Mouse (Mus musculus) embryo, embryonic 9.5 days (tissue): ENCODE measurements around the gene Trim25.
A peak's percentile ranks its signal among the peaks of the same experiment; 100 is the strongest.

Experiments
- DNase-seq: peaks from one replicate; pipeline ENCODE4 v3.0.0-alpha.2; 2017; ENCODE audit errors: extremely low spot score

The Trim25 gene

DNA sequence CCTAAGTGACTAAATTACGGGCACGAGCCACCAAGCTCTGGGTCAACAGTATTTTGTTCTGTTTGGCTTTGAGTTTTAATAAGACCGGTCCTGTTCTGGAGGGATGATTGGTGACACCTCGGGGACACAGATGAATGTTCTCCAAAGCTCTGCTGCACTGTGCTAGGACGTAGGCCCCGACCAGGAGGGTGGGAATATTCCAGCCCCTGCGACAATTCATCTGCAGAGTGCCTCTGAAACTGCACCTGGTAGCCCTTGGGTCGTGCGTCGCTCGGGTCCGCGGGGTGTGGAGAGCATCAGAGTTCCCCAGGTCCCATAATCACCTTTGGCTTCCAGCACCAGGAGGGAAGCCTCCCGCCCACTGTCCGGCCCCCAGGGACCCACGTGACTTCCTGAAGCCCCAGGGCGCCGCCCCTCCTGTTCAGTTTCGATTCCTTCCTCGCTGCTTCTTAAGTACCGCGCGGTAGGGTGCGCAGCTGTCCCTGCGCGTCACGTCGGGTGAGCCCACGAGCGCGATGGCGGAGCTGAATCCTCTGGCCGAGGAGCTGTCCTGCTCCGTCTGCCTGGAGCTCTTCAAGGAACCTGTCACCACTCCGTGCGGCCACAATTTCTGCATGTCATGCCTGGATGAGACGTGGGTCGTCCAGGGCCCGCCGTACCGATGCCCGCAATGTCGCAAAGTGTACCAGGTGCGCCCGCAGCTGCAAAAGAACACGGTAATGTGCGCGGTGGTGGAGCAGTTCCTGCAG, at the start of gene Trim25:
TSS of gene Trim25 (plus strand) at position 403 of the 749 bp plus-strand sequence.
- DNase-seq: peak; percentile 68

DNA sequence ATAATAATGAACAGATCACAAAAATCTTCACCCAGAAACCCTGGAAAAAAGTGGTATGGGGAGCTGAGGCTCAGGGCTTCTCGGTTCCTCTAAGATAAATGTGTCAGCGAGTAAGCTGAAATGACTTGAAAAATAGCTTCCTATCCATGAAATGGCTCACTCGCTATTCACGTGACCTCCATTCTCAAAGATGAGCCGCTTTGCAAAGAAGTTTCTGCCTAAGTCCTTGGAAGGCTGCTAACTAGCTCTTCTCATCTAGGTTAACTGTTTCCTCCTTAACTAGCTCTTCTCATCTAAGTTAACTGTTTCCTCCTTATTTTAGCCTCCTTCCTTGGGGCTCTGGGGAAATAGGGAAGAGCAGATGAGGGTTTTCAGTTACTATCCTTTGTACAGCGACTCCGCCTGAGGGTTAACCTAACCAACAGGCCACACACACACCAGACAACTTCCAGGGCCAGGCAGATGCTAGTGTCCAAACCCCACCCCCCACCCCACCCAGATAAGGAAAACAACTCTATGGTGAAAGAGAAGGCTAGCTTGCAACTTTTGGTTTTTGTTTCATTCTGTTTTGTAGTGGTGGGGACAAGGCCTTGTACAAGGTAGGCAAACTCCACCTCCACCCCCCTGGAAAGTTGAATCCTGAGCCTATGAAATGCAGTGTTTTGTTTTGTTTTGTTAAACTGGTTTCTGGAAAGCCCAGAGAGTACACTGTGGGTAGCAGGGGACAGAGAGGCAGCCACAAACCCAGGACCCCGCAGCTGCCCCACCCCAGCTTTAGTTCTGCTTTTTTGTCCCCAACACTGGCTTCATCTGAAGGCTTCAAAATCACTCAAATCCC, 49.2 kb upstream of the Trim25 start:
- no peak for DNase-seq

DNA sequence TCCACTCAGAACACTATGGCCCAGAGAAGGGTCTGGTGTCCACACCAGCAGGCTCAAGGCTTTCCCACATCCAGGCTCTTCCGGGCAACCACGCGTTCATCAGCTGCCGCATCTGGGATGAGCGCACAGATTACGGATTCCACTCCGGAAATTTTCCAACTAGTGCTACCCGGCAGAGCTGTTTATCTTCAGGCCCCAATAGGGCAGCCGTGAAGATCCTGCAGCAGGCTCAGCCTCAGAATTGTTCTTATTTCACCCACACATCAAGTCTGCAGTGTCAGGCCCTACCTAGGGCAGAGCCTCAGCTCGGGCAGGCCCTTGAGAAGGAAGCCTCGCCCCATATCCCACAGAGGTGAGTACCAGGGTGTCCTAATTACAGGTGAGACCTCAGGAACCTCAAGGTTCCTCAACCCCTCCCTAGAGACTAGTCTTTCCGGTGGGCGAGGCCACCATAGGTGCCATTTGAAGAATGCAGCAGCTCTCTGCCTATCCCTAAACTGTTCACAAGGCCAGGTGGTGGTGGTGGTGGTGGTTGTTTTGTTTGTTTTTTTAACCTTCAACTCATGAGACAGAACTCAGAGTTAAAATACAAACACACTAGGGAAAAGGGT, 48.4 kb upstream of the Trim25 start:
- no peak for DNase-seq

DNA sequence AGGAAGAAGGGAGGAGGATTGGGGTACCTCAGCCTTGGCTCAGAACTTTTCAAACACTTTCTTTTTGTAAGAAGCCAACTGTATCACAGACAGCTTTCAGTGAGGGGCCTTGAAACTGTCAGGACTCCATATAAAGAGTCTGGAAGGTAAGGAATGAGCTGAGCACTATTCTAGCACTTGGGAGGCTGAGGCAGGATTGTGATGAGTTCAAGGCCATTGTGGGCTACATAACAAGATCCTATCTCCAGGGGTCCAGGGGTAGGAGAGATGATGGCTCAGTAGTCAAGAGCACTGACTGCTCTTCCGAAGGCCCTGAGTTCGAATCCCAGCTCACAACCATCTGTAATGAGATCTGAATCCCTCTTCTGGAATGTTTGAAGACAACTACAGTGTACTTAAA, 47.6 kb upstream of the Trim25 start:
- no peak for DNase-seq

DNA sequence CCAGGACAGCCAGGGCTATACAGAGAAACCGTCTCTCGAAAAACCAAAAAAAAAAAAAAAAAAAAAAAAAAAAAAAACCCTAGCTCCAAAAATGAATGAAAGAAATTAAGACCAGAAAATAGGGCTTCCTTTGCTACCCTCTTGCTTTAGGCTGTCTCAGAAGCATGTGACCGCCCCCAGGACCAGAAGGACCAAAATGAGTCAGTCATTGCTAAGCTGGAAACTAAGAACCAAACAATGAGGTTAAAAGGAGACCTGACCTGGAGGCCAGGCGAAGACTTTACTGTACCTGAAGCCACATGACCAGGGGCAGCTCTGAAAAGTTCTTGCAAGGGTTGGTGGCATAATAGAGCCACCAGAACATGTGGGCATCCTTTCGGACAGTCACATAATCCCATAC, 47.1 kb upstream of the Trim25 start:
- DNase-seq: no peak

DNA sequence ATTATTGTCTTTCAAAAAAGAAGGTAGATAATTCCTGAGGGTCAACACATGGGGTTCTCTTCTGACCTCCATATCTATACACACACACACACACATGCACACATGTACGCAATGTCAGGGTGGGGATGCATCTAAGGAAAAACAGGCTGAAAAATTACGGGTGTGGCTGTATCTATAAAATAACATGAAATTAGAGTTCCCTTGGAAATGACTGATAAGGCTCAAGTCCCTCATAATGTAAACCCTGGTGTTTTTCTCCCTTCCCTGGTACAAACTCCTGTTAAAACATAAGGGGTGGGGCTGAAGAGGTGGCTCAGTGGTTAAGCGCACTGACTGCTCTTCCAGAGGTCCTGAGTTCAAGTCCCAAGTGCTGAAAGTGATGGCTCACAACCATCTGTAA, 45.6 kb upstream of the Trim25 start:
- no peak for DNase-seq

DNA sequence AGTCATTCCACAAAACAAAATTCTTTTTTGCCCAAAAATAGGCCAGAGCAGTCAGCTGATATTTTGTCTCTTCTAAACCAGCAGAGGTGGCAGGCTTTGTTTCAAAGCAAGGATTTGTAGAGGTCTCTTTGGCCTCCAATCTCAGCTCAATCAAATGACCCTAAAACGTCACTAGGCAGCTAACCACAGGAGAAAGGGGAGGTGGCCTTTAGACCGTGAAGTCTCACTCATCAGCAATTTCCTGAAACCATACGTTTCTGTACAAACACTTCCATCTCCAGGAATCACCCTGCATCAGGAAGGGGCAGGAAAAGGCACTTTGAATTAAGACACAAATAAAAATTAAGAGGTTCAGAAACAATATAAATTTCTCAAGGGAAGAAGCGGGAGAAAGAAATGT, 44.4 kb upstream of the Trim25 start:
- peak; percentile 57 for DNase-seq

DNA sequence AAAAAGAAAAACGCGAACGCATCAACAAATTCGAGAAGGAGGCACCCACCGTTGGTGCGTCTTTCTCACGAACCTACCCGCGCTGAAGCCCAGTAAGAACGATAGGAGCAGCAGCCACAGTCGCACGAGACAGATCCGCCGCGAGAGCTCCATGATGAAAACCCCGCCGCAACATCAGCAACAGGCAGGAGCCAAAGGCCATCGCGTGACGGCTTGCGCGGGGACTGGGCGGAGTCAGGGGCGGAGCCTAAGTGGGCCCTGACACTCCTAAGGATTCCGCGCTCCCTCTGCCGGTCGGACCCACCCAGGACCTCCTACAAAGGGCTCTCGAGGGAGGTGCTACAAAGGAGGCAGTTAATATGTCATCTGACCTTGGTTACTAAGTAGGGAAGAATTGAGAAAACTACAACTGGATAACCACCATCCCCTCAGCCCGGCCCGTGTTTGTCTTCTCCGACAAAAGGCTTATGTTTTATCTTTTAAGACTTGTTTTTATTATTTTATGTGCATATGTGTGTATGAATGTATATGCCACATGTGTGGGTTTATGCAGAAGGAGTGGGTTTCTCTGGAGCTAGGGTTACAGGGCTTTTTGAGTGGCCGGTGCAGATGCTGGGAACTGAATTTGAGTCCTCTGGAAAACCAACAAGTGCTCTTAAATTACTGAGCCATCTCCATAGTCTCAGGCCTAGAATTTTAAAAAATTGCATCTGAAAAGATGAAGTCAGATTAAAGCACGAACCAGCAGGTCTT, 43.8 kb upstream of the Trim25 start, which contains the start of gene Scpep1:
TSS of gene Scpep1 (minus strand) at position 249 of the 753 bp plus-strand sequence.
- peak; percentile 95 for DNase-seq

DNA sequence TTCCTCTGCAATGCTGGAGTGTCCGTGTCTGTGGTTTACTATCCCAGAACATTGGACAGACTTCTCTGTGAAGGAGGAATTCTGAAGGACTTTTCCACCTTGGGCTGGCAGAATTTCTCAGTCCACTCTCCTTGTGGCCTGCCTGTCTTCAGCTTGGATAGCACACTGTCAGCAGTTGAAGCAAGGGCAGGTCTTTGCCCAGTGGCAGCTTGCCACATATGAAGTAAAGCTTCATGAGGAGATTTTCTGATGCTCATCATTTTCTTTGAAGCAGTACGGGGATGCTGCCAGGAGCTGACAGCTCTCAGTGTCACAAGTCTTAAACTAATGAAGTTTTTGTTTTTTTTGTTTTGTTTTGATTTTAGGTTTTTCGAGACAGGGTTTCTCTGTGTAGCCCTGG, 40.3 kb upstream of the Trim25 start:
- DNase-seq: no peak

DNA sequence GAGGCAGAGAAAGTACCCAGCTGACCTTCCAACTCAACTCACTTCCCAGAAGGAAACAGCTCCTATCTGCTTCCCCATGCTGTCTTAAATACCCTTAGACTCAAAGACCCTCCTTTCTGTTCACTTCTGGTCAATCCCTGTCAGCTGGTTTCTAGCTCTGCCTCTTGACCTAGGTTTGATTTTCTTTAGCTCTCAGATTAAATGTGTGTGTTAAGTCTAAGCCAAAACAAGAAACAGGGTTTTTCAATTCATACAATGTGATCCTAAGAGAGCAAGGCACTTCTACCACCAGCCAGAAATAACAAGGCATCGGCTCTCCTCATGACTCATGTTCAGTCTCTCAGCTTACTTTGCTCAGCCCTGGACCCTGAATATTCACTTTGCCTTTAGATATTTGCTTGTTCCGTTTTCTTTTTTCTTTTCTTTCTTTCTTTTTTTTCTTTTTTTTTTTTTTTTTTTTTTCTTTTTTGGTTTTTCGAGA, 32.3 kb upstream of the Trim25 start, which contains the start of gene Elobl:
TSS of gene Elobl (minus strand) at position 51 of the 481 bp plus-strand sequence.
- no peak for DNase-seq

DNA sequence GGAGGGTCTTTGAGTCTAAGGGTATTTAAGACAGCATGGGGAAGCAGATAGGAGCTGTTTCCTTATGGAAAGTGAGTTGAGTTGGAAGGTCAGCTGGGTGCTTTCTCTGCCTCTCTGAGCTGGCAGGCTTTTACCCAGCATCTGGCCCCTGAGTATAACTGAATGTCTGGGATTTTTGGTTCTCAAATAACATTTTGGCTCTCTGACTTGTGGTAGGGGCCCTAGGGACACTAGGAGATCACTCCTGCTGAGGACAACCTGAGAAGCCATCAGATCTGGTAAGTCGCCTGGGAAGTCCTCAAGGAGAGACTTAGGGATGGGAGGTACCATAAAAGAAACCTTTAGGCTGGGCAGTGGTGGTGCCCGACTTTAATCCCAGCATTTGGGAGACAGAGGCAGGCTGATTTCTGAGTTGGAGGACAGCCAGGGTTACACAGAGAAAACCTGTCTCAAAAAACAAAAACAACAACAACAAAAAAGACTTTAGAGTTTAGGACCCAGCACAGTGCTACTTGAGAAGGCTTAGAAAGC, 28.9 kb upstream of the Trim25 start, which contains the start of gene Coil:
TSS of gene Coil (plus strand) at position 51 of the 531 bp plus-strand sequence.
- peak; percentile 26 for DNase-seq

DNA sequence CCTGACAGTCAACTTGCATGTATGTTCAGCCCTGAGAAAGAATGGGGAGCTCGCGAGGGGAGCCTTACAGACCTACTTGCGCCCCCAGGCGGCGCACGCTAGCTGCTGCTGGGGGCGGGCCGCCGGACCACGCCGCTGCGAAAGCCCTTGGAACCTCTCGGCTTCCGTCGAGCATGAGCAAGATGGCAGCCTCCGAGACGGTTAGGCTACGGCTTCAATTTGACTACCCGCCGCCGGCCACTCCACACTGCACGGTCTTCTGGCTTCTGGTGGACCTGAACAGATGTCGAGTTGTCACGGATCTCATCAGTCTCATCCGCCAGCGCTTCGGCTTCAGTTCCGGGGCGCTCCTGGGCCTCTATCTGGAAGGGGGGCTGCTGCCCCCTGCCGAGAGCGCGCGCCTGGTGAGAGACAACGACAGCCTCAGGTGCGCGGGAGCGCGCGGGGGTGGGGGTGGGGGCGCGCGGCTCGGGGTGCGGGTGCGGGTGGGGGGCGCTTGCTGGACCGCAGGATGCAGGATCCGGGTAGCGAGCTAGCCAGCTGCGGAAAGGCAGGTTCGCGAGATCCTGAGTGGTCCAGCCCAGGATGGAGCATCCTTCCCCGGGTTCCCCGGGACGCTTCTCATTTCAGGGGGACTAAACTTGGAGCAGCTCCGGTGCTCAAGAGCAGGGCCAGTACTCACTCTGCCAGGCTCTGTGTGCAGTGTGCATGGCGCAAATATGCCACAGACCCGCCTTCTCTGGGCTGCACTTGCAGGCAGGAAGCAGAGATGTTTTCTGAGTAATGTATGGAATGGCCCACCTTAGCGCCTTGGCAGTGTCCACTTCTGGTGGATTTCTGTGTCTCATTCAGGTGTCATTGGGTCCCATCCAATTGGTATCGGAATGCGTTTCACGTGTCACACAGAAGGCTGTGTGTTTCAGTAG, 25.1 kb upstream of the Trim25 start:
- peak; percentile 92 for DNase-seq

DNA sequence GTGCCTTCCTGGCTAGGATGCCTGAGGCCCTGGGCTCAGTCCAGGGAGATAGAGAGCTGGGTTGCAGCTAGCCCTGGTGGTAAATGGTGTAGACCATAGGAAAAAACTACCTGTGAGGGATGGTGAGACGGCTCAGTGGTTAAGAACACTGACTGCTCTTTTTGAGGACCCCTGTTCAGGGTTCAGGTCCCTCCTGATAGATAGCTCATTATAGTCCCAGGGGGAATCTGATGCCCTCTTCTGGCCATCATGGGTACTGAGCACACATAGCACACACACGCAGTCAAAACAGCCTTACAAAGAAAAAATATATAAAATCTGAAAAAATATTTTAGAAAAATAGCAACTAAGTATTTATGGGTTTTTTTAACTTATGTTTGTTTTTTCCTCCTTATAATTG, 22.9 kb upstream of the Trim25 start:
- DNase-seq: no peak

DNA sequence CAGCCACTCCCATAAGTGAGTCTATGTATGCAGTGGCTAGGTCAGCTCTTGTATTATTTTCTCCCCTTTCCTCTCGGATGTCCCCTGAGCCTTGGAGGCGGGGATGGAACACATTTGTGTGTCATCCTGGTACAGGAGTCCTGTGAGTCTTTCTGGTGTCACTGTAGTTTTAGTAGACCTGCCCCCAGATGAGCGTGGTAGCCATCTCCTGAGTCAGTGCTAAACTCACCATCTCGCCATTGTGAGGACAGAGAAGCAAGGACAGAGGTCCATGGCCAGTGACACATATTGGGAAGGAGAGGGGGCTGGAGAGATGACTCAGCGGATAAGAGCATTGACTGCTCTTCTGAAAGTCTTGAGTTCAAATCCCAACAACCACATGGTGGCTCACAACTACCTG, 22.0 kb upstream of the Trim25 start:
- DNase-seq: no peak

DNA sequence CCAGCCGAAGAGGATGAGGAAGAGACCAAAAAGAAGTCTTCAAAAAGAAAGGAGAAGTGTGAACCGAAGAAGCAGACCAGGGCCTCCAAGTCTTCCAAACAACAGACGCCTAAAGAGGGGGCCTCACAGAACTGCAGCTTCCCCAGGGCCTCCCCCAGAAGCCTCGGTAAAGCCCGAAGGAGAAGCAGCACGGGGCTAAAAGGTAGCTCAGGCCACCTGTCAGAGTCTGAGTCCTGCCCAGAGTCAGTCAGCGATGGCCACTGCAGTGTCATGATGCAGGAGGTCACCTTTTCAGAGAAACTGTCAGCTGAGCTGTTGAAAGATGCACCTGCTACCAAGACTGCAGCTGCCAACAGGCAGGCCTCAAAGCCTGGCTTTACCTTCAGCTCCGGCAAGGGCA, 17.8 kb upstream of the Trim25 start:
- no peak for DNase-seq

DNA sequence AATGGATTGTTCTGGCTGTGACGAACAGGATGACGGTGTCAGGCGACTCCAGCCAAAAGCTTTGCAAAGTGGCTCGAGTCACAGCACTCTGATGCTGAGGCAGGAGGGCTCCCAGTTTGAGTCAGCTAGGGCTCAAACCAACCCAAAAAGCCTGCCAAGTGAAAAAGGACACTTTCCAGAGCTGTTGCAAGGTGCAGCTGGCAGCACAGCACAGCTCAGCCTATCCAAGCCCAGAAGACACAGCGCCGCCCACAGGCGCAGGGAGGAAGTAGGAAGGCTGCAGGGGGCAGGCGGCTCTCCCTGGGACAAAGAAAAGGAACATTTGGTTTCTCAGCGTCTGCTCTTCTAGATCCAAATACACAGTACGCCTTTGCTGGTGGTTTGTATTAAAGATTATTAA, 12.6 kb upstream of the Trim25 start:
- DNase-seq: no peak

DNA sequence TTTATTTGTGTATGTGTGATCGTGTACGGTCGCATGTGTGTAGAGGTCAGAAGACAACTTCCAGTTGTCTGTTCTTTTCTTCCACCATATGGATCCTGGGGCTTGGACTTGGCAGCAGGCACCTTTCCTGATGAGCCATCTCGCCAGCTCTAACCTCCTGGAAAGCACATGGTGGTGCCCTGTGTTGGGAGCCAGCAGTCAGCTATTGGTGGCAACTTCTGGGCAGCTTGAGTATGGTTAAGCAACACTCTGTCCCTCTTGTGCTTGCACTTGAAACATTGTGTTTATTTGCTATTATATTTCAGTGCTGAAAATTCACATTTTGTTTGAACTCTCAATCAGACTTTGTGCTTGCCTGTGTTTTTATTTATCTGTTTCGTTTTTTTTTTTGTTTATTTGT, 10.2 kb upstream of the Trim25 start:
- DNase-seq: no peak

DNA sequence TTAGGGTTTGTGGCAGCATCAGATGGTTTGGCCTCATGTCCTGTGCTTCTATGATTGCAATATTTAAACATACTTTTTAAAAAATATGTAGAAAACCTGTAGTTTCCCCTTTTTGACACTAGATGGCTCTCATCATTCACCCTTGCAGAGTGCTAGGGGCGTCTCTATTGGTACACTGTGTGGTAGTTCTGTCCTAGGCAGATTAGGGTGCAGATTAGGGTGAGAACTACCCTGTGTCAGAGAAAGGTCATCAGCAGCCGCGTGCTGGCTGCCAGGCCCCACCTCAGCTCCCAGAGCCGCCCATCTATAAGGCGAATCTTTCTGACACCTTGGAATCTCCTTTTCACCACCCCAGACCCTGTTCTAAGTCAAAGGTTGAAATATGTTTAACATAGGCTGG, 9.6 kb upstream of the Trim25 start:
- no peak for DNase-seq

DNA sequence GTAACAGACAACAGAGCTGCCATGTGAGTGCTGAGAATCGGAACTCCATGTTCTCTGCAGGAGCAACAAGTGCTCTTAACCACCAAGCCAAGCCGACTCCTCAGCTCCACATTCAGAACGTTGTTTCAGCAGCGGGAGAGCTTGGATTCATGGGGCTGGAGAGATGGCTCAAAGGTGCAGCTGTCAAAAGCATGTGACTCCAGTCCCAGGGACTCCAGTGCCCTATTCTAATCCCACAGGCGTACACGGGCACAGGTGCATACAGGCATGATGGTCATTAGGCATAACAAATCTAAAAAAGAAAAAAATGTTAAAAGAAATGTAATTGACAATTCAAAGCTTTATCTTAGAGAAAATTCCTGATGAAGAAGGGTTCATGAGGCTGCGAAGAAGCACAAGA, 6.0 kb upstream of the Trim25 start:
- DNase-seq: no peak

DNA sequence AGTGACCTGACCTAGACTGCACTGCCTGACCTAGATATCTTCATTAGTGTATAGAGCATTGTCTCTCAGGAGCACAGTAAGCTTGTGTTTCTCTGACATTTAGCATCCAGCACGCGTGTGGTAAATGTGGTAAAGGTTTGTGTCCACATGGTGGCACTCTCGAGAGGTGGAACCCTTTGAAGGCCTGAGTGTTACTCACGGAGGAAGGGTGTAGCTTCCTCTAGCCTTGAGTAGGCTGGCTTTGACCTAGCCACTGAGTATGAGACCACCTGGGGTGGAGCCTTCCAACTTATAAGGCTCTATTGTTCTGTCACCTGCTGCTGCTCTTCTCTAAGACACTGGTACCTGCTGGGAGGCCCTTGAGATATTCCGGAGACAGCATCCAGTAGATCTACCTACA, 5.6 kb upstream of the Trim25 start:
- no peak for DNase-seq
